Mouse (Mus musculus) right cerebral cortex, postnatal 14 days (tissue): ENCODE data around the gene Trim30b.
"Not testable (repeated sequence)": the region's sequence is repeated elsewhere in the genome, so short reads cannot be mapped to it uniquely, and the experiment has no call there.

Source experiments
- DNase-seq: peaks from one replicate; pipeline ENCODE4 v3.0.0; 2022

The Trim30b gene

GRCm38 (mm10) chr7:104369736-104370414 lies at the start of gene Trim30b:
TSS of gene Trim30b (minus strand) at chr7:104369884.
- no peak for DNase-seq

DNA sequence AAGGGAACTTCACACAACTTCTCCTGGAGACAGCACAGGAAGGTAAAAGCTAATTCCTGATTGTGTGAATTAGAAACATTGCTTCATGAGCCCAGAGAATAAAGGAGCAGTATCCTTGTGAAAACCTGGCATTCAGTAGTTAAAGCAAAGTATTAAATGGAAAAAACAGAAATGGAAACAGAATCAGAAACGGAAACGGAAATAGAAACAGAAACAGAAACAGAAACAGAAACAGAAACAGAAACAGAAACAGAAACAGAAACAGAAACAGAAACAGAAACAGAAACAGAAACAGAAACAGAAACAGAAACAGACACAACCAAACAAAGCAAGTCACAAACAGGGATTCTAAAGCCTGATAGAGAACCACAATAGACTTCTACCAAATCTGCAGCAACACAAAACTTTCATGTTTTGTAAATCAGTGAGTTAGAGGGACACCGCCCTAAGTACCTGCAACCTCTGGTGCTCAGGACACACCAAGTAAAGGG lies 34.8 kb upstream of the Trim30b start:
- DNase-seq: no peak

DNA sequence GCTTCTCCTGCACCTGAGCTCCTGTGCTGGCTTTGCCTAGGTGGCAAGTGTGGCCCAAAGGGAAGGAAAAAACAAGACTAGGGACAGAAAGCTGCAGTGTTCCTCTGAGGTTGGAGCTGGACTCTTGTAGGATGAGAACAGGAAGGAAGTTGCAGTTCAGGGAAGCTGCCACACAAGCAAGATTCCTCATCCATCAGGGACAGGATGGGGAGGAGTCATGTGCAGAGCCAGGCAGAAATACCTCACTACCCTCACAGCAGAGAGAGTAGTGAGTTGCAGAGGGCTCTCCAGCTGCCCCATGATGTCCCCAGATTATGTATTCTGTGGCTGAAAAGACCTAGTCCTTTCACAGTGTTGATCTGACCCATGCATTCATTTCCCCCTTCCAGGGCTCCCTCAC lies 31.5 kb upstream of the Trim30b start:
- DNase-seq: no peak

GRCm38 (mm10) chr7:104400698-104401097 lies 31.0 kb upstream of the Trim30b start, which contains the start of gene Trim30c:
TSS of gene Trim30c (minus strand) at chr7:104400837.
- no peak for DNase-seq

DNA sequence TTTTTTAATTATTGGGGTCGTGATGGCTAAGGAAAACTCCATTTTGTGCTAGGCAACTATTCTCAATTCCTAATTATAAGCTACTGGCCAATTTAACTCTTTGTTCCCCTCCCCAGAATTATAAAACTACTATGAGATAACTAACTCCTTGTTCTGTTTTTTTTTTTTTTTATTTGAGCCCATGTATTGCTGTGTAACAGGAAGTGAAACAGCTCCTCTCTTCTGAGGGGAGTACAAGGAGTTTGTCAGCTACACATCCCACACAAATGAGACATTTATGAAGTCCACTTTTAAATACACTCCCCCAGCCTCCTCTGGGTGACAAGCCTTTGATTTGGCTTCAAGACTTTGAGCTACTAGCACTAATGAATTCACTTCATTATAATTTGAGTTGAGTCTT lies 28.8 kb upstream of the Trim30b start:
- DNase-seq: no peak

- DNase-seq: no peak
Measured at GRCm38 (mm10) chr7:104366339-104366738, 3.3 kb downstream of the Trim30b start.

DNA sequence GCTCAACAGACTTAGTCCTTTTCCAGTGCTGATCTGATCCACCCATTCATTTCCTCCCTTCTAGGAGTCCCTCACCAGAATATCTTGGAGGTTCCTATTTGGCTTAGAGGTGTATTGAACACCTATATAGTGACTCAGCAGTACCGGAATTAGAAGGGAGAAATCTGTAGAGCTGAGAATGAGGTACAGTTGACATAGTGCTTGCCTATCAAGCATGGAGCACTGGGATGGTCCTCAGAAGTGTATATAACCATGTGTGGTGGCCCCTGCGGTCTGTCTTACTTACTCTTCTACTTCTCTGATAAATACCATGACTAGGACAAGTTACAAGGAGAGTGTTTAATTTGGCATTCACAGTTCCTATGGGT lies 16.1 kb downstream of the Trim30b start:
- no peak for DNase-seq

DNA sequence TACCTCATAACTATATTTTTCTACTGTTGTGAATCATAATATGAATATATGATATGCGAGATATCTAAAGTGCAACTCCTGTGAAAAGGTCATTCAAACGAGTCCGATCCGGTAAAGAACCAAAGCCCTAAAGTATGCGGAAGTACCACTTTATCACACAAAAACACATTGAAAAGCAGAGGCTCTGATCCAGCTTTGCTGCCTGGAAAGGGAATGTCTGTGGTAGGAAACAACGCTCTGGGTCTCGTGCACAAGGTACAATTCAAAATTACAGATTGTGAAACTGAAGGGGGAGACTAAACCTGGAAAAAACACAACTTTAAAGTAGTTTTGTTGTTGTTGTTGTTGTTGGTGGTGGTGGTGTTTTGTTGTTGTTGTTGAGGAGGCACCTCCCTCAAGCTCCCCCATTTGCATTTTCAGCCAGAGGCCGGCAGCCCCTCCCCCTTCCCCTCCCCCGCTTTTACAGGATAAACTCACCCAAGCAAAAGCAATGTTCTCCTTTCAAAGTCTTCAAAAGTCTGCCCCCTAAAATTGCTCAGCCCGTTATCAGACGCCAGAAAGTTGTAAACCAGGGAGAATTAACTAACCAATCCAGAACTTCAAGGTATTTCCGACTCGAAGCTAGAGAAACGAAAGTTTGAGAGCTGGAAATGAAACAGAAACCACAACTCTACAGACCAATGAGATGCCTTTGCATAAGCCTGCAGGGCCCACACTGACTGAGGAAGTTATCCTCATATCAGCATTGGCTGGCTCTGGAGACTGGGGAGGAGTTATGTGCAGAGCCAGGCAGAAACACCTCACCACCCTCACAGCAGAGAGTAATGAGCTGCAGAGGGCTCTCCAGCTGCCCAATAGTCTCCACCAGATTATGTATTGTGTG lies 16.7 kb downstream of the Trim30b start, which contains the start of gene Trim12c:
Trim12c (minus strand) TSS at position 646 of the 883 bp plus-strand sequence.
- peak; percentile 16 for DNase-seq

DNA sequence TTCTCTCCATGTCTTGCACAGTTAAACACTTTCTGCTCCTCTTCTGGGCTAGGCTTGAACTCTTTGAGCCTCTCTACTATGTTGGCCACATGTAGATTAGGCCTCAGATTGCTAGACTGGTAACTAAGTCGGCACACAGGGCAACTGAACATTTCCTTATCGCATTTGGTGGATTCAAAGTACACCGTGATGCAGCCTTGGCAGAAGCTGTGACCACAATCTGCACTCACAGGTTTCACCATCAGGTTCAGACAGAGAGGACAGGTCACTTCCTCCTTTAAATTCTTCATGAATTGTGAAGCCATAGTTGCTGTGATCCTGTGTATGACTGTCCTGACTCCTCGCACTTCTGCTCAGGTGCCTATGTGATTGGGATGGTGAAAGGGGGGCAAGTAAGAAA lies 21.6 kb downstream of the Trim30b start:
- DNase-seq: not testable (repeated sequence)

- DNase-seq: not testable (repeated sequence)
Measured at GRCm38 (mm10) chr7:104340744-104341143, 28.9 kb downstream of the Trim30b start.

- DNase-seq: not testable (repeated sequence)
Measured at GRCm38 (mm10) chr7:104335547-104335946, 34.1 kb downstream of the Trim30b start.

DNA sequence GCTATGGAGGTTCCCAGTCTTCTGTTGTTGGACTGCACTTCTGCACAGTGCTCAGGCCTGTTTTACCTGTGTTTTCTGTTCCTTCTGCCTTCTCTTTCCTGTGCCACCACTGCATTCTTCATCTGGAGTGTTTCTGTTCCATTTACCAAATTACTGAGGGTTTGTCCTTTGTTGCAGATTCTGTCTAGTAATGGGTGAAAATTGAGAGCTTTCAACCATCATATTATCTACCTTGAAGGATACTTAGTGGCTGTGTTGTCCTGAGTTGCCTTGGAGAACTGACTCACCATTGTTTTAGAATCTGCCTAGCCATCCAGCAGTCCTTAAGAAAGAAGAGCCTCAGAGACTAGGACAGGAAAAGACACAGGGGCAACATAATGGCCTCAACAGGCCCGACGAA lies 40.5 kb downstream of the Trim30b start, which contains the start of gene Trim34b:
Trim34b (plus strand) TSS at position 301 of the 400 bp plus-strand sequence.
- not testable (repeated sequence) for DNase-seq

GRCm38 (mm10) chr7:104322028-104322427 lies 47.7 kb downstream of the Trim30b start:
- DNase-seq: no peak

- DNase-seq: not testable (repeated sequence)
Measured at GRCm38 (mm10) chr7:104315369-104316080, 54.2 kb downstream of the Trim30b start, which contains the start of gene Trim12a. TSS of gene Trim12a (minus strand) at chr7:104315466.

DNA sequence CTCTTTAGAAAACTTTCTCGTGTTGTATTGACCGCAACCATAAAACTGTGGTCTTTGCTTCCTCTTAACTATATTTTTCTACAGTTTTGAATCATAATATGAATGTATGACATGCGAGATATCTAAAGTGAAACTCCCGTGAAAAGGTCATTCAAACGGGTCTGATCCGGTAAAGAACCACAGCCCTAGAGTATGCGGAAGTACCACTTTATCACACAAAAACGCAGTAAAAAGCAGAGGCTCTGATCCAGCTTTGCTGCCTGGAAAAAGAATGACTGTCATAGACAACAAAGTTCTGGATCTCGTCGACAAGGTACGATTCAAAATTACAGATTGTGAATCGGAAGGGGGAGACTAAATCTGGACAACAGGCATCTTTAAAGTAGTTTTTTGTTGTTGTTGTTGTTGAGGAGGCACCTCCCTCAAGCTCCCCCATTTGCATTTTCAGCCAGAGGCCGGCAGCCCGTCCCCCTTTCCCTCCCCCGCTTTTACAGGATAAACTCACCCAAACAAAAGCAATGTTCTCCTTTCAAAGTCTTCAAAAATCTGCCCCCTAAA lies 54.8 kb downstream of the Trim30b start:
- no peak for DNase-seq
